Mouse (Mus musculus): Measurements from ENCODE around the gene Cd81.

- TF ChIP-seq CTCF (IDR thresholded peaks at IDR 0.05; ENCODE audit: low read depth) (no peak), EP300 (IDR thresholded peaks at IDR 0.05; ENCODE audit: low read depth) (no peak)
Observed at GRCm38 (mm10) chr7:143038174-143038931, 14.2 kb upstream of the Cd81 start.
